Mouse (Mus musculus): ENCODE measurements at regions not wholly inside any gene's neighbourhood (a gene's known extent, or its start where the extent isn't known, plus 50 kb on each side); places are given as distances from the start of the nearest gene placed in this dataset.

DNA sequence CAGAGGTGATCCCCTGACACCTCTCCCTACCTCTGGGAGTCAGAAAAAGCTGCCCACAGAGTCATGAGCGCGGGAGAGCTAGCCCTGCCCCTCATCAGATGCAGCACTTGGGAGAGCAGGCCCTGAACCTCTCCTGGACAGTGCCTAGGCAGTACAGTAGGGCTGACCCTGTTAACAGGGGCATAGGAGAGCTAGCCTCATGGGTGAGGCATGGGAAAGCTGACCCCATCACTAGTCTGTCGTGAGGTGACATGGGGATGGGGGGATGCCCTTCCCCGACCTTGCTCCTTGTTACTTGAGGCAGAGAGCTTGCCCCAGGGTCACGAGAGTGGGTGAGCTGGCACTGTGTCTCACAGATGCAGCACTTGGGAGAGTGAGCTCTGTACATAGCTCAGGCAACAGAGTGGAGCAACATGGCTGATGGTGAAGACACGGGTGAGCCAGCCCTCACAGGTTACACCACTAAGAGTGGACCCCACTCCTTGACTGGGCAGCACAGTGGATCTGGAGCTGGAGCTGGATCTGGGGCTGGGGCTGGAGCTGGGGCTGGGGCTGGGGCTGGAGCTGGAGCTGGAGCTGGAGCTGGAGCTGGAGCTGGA is 225.5 kb upstream of the Krr1 start:
- no peak for TF ChIP-seq GATA1 (IDR thresholded peaks at IDR 0.05; ENCODE audit: low read length)
- no peak for TF ChIP-seq TAL1 (IDR thresholded peaks at IDR 0.05; ENCODE audit: low read length)
